Mouse (Mus musculus): ENCODE data around the gene Sox2. TPM values are rescaled to one million over a fixed set of nuclear protein-coding genes. Genes with fewer than 3 reads are reported as not detected.

Sox2 gene
- polyA plus RNA-seq, 1 experiment from 2014 or later: 77.0 TPM

DNA sequence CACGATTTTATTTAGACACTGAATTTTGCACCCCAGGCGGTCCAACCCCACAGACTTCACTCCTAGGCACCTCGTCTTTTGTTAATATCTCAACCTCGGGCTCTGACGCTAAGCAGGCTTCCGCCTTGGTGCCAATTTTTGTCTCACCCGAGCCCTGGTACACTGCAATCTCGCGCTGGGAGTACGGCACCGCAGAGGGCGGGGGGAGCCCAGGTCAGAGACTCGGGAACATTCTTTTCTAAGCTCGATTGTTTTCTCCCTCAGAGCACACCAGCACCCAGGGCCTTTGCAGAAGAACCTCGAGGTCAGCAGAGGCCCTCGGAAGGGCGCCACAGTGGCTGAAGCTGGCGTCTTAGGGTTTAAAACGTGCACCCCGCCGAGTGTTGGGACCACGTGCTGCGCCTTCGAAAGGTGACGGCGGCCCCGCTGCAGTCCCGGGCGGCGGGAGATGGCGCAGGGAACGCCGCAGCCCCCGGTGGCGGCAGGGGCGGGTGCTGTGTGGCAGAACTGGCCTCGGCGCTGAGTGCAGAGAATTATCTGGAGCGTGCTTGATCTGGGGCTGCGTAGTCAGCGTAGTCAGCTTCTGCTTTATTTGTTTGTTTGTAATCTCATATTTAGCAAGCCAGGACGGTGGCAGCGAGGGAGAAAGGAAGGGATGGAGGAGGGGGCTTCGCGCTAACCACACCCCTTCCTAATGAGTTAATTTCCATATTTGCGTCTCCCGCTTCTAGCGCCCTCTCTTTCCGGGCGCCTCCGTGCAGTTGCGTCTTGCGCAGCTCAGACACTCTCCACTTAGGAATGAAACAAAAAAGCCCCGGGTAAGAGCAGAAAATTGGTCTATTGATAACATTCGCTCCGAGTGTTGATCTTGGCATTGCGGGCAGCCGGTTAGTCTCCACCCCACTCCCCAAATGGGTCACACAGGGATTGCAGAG lies 13.8 kb downstream of the Sox2 start:
- Histone ChIP-seq H3K27ac (peak overlapping the region; percentile 96), H3K4me1 (peaks cover 91% of the 10 kb centered on the region), H3K4me3 (replicated peaks) (peak overlapping the region; percentile 38), H3K9me3 (no peaks in the 10 kb centered on the region), H3K27me3 (peaks cover 8% of the 10 kb centered on the region; the same call in 1 of the 2 replicates), H3K9ac (peak overlapping the region; percentile 77), H3K4me2 (peak overlapping the region; percentile 67), H3K36me3 (replicated peaks) (no peaks in the 10 kb centered on the region)
- under 1% methylated on average over 58 of the region's 58 CpGs for WGBS
- ATAC-seq (ENCODE audit: low FRiP score): peak; percentile 41

DNA sequence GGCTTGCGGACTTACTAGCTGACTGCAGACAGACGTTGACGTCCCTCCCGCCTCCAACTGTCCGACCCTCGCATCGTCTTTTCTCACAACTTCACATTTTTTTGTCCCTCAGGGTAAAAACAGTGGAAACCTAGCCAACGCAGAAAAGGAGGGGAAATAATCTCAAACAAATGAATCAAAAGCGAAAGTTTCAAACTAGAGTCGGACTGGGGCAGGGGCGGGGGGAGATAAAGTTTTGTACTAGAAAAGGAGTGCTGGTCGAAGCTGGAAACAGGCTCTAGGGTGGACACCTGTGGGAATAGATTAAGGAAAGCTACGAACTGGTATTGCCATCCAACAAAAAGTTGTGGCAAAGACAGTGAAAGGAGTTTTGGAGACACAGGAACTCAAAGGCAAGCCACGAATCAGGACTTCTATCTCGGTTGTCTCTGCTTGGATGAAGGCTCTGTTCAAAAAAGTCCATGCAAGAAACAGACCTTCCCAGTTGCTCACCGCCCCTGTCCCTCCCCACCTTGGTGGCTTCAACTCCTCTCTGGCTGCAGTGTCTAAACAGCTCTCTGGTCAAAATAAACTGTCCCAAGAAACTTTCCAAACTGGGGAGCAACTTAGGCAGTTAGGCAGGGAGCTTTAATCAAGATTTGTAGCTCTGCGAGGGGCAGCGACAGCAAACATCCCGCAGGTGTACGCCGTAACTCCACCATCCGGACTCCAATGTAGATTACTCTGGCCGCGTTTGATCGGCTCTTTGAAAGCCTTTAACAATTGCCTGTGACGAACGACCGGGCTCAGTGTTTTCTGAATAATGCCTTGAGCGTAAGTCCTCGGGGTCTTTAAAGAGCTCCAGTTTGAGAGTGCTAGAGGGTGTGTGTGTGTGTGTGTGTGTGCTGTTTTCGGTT lies 14.7 kb downstream of the Sox2 start:
- Histone ChIP-seq H3K9ac (peak overlapping the region; percentile 77), H3K9me3 (no peaks in the 10 kb centered on the region), H3K4me1 (peaks cover 93% of the 10 kb centered on the region), H3K27ac (peak overlapping the region; percentile 96), H3K4me3 (replicated peaks) (peak overlapping the region; percentile 38), H3K27me3 (peaks cover 10% of the 10 kb centered on the region), H3K4me2 (peak overlapping the region; percentile 67), H3K36me3 (replicated peaks) (no peaks in the 10 kb centered on the region)
- WGBS: under 1% methylated on average over 31 of the region's 31 CpGs
- no peak for ATAC-seq (ENCODE audit: low FRiP score)

DNA sequence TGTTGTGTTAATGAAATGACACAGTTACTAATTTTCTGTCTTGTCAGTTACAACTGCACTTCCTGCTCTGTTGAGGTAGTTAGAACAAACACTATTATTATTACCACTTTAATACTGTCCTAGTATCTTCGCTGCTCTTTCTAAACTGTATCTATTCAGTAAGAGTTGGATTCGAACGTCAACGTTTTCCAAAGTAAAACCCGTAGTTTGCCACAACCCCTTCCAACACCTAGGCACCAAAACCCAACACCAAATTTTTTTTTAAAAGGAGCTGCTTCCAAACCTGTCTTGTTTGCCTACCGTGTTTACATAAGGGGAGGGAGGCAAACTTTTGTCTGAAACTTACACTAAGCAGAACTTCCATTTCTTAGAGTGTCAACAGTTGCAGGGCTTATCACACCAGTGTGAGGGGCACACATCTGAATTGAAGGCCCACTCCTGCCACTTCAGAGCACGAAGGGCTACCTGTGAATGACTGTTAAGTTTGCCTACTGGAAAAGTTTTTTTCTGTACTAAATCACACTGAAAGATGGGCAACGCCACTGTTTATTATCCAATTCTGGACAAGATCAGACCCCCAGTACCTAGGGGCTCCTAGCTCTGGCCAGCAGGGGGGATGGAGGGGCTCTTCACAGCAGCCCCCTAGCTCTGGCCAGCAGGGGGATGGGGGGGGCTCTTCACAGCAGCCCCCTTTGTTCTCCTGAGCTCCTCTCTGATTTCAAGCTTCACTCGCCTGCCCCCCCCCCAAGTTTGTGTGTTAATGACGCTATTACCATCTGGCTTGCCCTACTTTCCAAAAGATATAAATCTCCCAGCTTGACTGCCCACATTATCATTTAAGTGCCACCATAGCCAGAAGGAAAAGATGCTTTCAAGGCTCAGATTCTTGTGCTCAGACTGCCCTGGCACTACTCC lies 15.8 kb downstream of the Sox2 start:
- 3% methylated on average over 10 of the region's 10 CpGs for WGBS
- ATAC-seq (ENCODE audit: low FRiP score): no peak
- Histone ChIP-seq H3K9ac (peak overlapping the region; percentile 77), H3K27me3 (peaks cover 17% of the 10 kb centered on the region), H3K4me2 (peak overlapping the region; percentile 67), H3K4me1 (peaks cover 93% of the 10 kb centered on the region), H3K9me3 (no peaks in the 10 kb centered on the region), H3K4me3 (replicated peaks) (peak overlapping the region; percentile 38), H3K27ac (peak overlapping the region; percentile 96), H3K36me3 (replicated peaks) (no peaks in the 10 kb centered on the region)

DNA sequence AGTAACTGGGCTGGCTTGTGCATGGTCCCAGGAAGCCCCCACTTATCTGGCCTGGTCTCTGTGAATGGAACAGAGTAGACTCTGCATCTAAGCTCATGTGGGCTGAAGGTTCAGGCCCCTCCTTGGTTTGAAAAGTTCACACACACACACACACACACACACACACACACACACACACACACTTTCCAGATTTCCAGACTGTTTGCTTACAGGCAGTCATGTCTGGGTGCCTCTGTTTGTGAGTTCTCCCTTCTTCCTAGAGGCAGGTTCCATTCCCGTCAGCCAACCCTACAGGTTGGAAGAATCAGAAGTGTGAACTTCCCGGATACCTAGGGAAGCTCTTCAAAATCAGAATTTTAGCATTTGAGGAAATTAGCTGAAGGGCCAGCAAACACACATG lies 17.0 kb downstream of the Sox2 start:
- Histone ChIP-seq H3K4me2 (peak overlapping the region; percentile 67), H3K9ac (0 out of 2 replicates have a peak overlapping the region, but pooled peaks have one; percentile 21), H3K4me1 (peaks cover 92% of the 10 kb centered on the region), H3K27ac (peak overlapping the region; percentile 96), H3K36me3 (replicated peaks) (no peaks in the 10 kb centered on the region), H3K4me3 (replicated peaks) (no peak overlapping the region), H3K27me3 (peaks cover 17% of the 10 kb centered on the region), H3K9me3 (no peaks in the 10 kb centered on the region)
- WGBS: 12% methylated on average over 2 of the region's 2 CpGs
- ATAC-seq (ENCODE audit: low FRiP score): no peak

DNA sequence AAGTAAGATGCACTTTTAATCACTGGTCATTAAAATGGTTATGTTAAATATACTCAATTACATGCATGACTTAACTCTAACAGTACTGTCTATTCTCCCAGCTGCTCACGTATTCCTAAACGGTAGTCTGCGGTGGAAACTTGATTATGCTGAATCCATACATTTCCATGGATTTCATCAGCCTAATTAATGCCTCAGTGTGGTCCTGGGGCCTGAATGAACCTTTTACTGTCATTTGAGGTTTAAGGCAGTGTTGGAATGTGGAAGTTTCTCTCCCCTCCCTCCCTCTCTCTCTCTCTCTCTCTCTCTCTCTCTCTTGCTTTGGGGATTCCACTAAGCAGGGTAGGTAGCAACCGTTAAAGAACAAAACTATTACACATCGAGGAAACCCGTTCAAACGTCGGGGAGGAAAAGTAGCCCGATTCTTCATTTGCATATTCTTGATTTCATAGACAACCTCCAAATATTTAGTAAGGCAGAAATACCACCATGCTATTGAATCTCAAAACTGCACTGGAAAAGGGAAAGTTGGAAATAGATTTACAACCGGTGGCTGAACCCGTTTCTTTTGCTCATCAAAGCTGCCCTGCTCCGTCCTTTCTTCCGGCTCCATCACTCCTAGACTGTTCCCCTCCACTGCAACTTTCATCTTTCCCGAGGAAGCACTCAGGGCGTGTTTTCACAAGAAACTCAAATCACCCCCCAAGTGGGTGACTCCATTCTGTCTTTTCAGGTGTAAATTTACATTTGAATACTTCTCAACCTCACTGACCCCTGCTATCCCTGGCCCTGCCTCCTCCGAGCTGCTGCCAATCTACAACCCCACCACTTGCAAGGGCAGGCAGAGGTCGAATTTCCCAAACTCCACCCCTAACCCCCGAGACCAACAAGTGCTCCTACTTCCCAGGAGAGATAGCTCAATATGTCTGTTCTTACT lies 17.9 kb downstream of the Sox2 start:
- Histone ChIP-seq H3K4me3 (replicated peaks) (0 out of 2 replicates have a peak overlapping the region, but pooled peaks have one; percentile 3), H3K9me3 (no peaks in the 10 kb centered on the region), H3K4me1 (peaks cover 88% of the 10 kb centered on the region), H3K27ac (peak overlapping the region; percentile 86), H3K4me2 (peak overlapping the region; percentile 41), H3K27me3 (peaks cover 17% of the 10 kb centered on the region), H3K9ac (peak overlapping the region; percentile 25), H3K36me3 (replicated peaks) (peaks cover 3% of the 10 kb centered on the region)
- ATAC-seq (ENCODE audit: low FRiP score): peak; percentile 59; the same call in 1 of the 2 replicates
- WGBS: under 1% methylated on average over 18 of the region's 18 CpGs

DNA sequence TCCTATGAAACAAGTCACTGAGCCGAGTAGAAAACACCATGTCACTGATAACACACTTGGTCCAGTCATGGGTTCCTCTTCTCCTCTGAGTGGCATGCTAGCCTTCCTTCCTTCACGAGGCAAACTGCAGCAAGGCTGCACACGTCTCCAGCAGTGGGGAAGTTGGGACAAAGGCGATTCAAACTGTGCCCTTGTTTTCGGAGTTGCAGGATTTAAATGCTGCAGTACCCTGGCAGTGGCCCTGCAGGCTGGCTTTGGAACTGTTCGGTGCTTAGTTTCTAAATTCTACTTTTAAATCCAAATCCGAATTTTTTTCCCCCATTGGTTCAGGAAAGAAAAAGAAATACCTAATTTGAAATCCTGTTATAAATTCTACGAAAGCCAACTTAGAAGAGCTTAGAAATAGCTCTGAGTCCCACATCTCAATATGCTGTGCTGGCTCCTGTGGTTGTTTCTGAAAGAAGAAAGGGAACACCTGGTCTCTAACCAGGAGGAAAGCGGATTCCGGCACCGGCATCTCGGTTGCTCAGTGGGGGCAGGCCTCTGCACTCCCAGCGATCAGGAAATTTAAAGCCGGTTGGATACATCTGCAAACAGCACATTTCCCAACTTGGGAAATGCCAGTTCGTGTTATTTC lies 20.9 kb downstream of the Sox2 start:
- H3K36me3 ChIP-seq (replicated peaks): peaks cover 18% of the 10 kb centered on the region
- peaks cover 60% of the 10 kb centered on the region for H3K4me1 ChIP-seq
- 3% methylated on average over 15 of the region's 15 CpGs for WGBS
- peaks cover 15% of the 10 kb centered on the region for H3K27me3 ChIP-seq
- H3K4me3 ChIP-seq (replicated peaks): no peak overlapping the region
- H3K27ac ChIP-seq: peak overlapping the region; percentile 78
- no peaks in the 10 kb centered on the region for H3K9me3 ChIP-seq
- H3K9ac ChIP-seq: peak overlapping the region; percentile 18
- peak overlapping the region; percentile 37 for H3K4me2 ChIP-seq
- no peak for ATAC-seq (ENCODE audit: low FRiP score)

DNA sequence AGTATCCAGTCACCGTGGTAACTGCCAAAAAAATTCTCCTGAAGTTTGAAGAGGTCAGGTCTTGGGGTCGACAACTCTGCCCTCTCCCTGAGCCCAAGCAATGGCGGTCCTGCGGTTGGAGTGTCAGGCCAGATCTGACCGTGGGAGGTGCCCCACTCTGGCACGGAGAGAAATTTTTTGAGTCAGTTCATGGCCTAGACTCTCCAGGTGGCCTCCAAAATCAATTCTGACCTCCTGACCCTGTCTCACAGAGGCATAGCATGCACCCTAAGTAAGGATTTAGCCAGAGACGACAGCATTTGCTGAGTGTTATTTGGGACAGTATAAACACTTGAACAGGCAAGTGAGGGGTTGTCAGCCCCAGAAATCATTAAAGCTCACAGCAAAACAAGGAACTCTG lies 28.6 kb downstream of the Sox2 start:
- WGBS: 8% methylated on average over 7 of the region's 7 CpGs

DNA sequence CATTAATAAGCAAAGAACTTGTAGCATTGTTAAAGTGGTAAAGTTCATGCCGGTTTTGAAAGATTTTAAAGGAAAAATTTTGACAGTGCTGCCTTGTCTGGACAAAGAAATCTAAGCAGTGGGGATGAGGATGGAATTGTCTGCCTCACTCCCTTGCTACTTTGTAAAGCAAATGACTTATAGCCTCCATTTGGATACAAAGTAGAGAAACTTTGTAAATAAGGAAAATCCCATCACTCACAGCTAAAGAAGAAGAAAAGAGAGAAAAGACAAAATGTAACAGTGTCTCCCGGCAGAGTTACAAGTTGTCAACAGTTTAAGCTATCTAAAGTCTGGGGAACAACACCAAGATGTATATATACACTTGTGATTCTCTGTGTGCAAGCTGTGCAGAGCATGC lies 29.2 kb downstream of the Sox2 start:
- H3K4me1 ChIP-seq: peaks cover 21% of the 10 kb centered on the region
- no peak overlapping the region for H3K4me2 ChIP-seq
- peaks cover 19% of the 10 kb centered on the region for H3K36me3 ChIP-seq (replicated peaks)
- no peak overlapping the region for H3K9ac ChIP-seq
- no peak overlapping the region for H3K4me3 ChIP-seq (replicated peaks)
- peak overlapping the region; percentile 69 for H3K27ac ChIP-seq
- H3K9me3 ChIP-seq: no peaks in the 10 kb centered on the region
- no peaks in the 10 kb centered on the region for H3K27me3 ChIP-seq
- WGBS: 20% methylated on average over 2 of the region's 2 CpGs
- ATAC-seq (ENCODE audit: low FRiP score): no peak

More for the DNA sequence above, 28.6 kb downstream of the Sox2 start:
- Histone ChIP-seq H3K4me3 (replicated peaks) (no peak overlapping the region), H3K9ac (no peak overlapping the region), H3K27me3 (no peaks in the 10 kb centered on the region), H3K27ac (peak overlapping the region; percentile 53), H3K4me2 (no peak overlapping the region), H3K4me1 (peaks cover 21% of the 10 kb centered on the region), H3K36me3 (replicated peaks) (peaks cover 22% of the 10 kb centered on the region), H3K9me3 (no peaks in the 10 kb centered on the region)
- ATAC-seq (ENCODE audit: low FRiP score): 0 out of 2 replicates have a peak, but pooled peaks have one; percentile 28

DNA sequence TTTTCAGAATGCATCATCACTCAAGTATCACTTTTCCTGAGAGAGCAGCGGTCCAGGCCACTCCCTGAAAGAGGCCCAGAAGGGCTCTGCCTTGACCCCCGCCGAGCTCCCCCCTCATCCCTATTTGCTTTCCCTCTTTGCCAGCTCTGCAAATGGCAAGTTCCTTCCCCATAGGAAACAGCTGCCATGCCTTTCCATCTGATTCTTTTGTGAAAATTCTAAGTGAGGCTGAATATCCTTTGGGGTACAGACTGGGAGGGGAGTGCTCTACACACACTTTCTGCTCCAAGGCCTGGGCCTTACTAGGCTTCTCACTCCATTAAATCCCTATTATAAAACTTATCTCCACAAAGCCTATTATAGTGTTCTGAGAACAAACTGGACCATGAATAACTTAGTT lies 29.7 kb downstream of the Sox2 start:
- H3K9me3 ChIP-seq: no peaks in the 10 kb centered on the region
- H3K9ac ChIP-seq: no peak overlapping the region
- H3K27ac ChIP-seq: peak overlapping the region; percentile 69
- peaks cover 19% of the 10 kb centered on the region for H3K36me3 ChIP-seq (replicated peaks)
- peak; percentile 69 for ATAC-seq (ENCODE audit: low FRiP score)
- H3K4me3 ChIP-seq (replicated peaks): no peak overlapping the region
- no peaks in the 10 kb centered on the region for H3K27me3 ChIP-seq
- 10% methylated on average over 3 of the region's 3 CpGs for WGBS
- H3K4me2 ChIP-seq: no peak overlapping the region
- H3K4me1 ChIP-seq: peaks cover 21% of the 10 kb centered on the region

DNA sequence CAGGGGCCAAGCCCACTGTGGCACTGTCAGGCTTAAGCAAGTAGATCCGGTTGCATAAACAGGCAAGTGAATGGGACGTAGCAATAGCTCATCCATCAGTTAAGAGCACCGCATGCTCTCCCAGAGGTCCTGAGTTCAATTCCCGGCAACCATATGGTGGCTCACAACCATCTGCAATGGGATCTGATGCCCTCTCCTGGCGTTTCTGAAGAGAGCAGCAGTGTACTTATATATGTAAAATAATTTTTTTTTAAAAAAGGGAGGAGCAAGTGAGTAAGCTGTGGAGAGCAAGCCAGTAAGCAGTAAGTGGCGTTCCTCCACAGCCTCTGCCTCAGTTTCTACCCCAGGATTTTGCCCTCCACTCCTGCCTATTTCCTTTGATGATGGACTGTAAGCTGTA lies 37.9 kb downstream of the Sox2 start:
- Histone ChIP-seq H3K9me3 (no peaks in the 10 kb centered on the region), H3K9ac (no peak overlapping the region), H3K4me1 (peaks cover 13% of the 10 kb centered on the region), H3K4me2 (no peak overlapping the region), H3K27ac (no peak overlapping the region), H3K36me3 (replicated peaks) (no peaks in the 10 kb centered on the region; the same call in 1 of the 2 replicates), H3K4me3 (replicated peaks) (no peak overlapping the region), H3K27me3 (no peaks in the 10 kb centered on the region)
- ATAC-seq (ENCODE audit: low FRiP score): no peak
- WGBS: 90% methylated on average over 6 of the region's 6 CpGs

All from forebrain, embryonic 12.5 days (tissue).